Mouse (Mus musculus) cerebellum, adult (tissue): Measurements from ENCODE around the gene Galnt17.

Experiments used
- ATAC-seq: cut with Nextera tagmentation; 2 replicates; pipeline ENCODE4 v1.9.2; 2017; ENCODE audit warnings: mild to moderate bottlenecking, moderate library complexity, mixed read lengths; ENCODE audit not compliant: insufficient number of reproducible peaks, low FRiP score, low TSS enrichment

Galnt17 gene

DNA sequence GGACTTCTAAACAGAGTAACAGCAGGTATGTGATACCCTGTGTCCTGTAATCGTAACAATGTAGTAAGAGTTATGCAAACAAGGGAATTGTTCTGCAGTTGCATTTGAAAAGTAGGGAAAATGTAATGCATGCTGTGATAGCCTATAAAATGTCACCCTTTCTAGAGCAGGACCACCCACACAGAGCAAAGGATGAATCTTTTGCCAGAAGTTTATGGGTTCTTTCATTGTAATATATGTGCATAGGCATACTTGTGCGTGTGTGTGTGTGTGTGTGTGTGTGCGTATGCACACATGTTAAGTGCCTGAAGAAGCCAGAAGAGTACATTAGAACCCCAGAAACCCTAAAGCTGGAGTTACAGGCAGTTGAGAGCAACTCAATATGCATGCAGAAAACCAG is 59.9 kb downstream of the Galnt17 start:
- ATAC-seq = no peak

DNA sequence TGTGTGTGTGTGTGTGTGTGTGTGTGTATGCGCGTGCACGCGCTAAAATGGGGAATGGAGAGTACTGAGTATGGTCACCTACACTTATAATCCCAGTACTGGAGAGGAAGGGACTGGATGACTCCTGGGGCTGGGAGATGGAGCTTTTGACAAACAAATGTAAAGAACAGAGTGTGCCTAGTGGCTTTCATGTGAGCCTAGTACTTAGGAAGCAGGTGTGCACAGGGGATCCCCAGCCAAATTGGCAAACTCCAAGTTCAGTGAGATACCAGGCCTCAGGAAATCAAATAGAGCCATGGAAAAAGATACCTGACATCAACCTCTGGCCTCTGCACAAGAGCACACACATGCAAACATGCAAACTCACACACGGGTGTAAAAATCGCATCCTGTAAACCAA is 61.7 kb downstream of the Galnt17 start:
- ATAC-seq = no peak

DNA sequence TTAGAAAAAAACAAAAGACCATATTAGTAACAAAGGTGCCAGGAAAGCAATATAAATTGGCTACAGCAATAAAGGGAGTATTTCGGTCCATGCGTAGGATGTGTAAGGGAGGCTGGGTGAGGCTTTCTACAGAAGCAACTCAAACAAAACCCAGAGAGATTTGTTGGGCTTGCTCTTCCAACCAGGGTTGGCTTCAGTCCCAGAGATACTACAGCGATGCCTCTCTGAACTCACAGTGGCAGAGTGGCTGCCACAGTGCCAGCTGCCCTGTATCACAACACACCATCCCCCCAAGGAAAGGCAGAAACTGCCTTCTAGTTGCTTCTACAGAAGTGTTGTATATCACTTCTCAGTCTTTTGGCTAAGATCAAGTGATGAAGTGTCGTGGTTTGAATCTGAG is 66.6 kb downstream of the Galnt17 start:
- no peak for ATAC-seq

DNA sequence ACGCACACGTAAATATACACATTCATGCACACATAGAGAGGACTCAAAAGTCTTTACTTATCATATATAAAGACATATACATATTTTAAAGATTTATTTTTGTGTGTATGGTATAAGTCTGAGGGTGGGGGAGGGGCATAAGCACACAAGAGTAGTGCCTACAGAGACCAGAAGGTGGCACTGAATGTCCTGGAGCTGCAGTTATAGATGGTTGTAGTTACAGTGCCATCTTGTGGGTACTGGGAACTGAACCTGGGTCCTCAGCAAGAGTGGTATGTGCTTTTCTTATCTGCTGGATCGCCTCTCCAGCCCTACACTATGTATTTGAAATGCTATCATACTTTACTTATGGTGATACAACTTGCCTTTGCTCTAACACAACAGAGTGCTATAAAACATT is 68.5 kb downstream of the Galnt17 start:
- no peak for ATAC-seq

GRCm38 (mm10) chr5:131236906-131237305 is 71.4 kb downstream of the Galnt17 start:
- ATAC-seq = no peak

DNA sequence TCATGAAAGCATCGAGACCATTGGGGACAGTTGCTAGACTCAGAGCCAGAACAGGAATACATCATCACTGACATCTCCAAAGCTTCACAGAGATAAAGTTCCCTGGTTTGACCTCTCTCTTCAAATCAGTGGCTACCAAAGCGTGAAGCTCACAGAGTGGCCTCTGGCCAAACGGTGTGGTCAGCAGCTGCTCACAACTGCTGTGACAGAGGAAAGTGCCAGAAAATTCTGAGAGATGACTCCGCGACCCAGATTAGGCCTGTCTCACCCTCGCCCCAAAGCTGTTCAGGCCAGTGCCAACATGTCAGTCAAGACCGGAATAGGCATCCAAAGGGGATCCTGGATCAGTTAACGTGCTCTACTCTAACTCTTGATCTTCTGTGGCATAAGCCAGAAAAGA is 74.5 kb downstream of the Galnt17 start:
- no peak for ATAC-seq

- ATAC-seq = peak; percentile 56; the same call in 1 of the 2 replicates
These were observed 77.2 kb downstream of the Galnt17 start for GRCm38 (mm10) chr5:131231060-131231459.

DNA sequence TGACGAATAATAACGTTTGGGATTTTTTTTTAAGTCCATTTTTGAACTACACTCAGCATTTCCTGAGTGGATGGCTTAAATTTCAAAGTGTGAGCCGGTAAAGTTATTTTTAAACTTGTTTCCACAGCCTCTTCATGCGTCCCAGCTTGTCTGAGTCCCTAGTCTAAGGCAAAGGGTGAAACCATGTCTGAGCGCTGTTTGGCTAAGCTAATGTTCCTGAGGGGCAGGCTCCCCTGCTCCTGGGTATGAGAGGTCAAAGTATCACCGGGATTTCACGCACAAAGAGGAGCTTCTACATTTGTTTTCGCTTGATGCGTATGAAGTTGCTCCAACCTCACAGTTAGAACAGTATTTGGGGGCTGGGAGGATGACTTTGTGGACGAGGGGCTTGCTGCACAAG is 78.6 kb downstream of the Galnt17 start:
- ATAC-seq = no peak

DNA sequence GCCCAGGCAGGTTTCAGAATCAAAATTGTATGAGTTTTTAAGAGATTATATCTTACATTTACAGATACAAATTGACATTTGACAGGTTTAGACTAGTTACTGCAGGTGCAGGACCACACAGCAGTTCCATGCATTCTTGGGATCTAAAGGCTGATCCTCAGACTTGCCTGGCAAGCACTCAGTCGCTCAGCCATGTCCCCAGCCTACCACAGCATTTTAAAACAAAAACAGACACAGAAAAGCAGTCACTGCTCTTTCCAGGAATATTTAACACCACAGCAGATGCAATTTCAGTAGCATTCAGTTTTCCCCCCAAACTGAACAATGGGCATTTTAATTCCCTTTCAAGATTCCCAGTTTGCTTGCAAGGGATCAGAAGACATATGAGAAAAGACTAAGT is 84.9 kb downstream of the Galnt17 start:
- no peak for ATAC-seq

DNA sequence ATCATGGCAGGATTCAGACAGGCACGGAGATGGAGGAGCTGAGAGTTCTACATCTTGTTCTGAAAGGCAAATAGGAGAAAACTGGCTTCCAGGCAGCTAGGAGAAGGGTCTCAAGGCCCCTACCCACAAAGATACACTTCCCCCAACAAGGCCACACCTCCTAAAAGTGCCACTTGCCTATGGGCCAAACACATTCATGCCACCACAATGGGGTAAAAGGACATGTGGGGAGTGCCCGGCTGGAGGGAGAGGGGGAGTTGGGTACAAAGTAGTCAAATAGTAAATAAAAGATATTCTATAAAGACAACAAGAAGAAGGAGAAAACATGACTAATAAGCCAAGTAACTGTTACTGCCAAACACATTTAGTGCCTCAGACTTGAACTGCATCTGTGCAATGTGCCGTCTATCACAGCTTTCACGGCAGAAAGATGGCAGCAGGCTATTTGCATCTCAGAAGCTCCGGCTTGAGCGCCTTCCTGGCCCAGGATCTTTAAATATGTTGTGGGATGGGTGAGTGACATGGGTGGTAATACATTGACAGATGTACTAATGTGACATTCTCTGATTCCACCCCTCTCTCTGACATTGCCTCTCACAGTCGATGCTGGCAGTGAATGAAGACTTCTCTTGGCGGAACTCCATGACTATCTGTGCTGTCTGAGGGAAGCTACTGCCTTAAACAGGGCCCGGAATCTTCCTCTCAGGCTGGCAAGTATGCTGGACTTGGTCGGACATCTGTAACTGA is 85.6 kb downstream of the Galnt17 start:
- ATAC-seq = no peak

- ATAC-seq = no peak
These were observed 90.1 kb downstream of the Galnt17 start for GRCm38 (mm10) chr5:131218221-131218620.

GRCm38 (mm10) chr5:131211618-131212017 is 96.7 kb downstream of the Galnt17 start:
- ATAC-seq = no peak

DNA sequence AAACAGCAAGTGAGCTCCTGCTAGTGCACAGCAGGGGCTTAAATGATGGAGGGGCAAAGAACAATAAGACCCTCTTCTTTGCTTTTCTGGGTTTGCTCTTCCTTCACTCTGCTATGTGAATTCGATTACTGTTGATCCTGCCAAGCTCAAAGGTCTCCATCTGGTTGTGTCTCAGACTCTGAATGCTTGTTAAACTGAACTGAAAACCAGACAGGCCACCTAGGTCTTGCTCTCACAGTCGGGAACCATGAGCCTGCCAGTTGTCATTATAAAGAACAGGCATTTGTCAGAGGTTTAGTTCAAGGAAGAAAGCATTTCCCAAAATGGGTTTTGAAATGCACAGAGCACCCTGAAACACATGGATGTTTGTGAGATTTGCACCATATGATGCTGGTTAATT is 107.2 kb downstream of the Galnt17 start:
- no peak; the same call in 1 of the 2 replicates for ATAC-seq

DNA sequence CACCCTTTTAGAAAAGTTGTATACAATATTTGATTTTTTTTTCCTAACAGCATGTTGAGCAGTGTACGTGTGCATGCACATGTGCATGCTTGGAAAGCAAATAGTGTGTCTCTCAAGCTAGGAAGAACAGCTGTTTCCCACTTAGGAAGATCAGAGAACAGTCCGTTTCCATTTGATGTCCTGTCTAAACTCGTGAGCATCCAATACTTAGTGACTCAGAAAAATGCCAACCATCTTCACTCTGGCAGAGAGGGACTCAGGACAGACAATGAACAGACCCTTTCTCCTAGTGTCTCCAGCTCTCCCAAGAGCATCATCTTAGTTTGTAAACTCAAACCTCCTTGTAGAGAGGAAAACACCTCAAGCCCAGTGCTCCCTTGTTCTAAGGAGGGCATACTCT is 116.0 kb downstream of the Galnt17 start:
- no peak for ATAC-seq

GRCm38 (mm10) chr5:131184566-131184965 is 123.7 kb downstream of the Galnt17 start:
- no peak for ATAC-seq

DNA sequence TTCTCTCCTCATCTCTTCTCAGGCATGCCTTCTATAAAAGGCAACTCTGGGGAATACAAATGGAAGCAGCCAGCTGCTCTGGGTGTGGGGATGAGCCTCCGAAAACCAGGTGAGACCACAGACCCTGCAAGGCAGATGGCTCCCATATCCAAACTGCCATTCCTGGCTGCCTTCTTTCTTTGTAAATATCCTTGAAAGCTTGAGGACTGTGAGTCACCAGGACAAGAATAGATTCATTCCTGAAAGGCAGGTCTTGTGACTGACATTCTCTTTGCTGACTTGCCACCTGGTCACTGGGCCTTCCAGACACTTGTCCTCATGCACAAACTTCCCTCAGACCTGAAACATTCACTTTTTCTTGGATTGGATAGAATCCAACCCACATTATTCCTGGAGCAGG is 127.1 kb downstream of the Galnt17 start:
- no peak for ATAC-seq

- ATAC-seq = no peak
These were observed 127.5 kb downstream of the Galnt17 start for GRCm38 (mm10) chr5:131180756-131181155.

GRCm38 (mm10) chr5:131177851-131178250 is 130.4 kb downstream of the Galnt17 start:
- ATAC-seq = no peak

DNA sequence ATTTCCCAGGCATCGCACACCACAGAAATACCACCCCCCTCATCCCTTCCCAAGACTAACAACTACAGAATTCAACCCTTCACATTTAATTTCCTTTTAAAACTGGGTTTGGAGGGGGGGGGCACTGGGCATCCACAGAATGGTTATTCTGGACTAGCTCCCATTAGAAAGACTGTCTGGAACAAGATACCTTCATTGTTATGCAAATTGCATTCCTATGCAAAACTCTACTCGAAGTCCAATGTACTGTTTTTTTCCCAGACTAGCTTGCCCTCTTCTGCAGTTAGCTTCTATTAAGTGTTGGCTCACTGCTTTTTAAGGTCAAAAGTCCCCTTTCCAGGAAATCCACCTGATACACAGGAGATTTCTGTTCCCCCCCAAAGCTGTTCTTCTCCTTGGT is 131.1 kb downstream of the Galnt17 start:
- ATAC-seq = no peak

GRCm38 (mm10) chr5:131169186-131169585 is 139.1 kb downstream of the Galnt17 start:
- no peak for ATAC-seq

GRCm38 (mm10) chr5:131167366-131167765 is 140.9 kb downstream of the Galnt17 start:
- ATAC-seq = no peak; the same call in 1 of the 2 replicates

GRCm38 (mm10) chr5:131165681-131166080 is 142.6 kb downstream of the Galnt17 start:
- ATAC-seq = no peak
